Mouse (Mus musculus) B cell, adult 2 months (primary cell): ENCODE data around the gene Siae.

Experiments
- DNase-seq, 2 experiments: peaks; one replicate each; pipeline ENCODE4 v3.0.0; 2022

The Siae gene

DNA sequence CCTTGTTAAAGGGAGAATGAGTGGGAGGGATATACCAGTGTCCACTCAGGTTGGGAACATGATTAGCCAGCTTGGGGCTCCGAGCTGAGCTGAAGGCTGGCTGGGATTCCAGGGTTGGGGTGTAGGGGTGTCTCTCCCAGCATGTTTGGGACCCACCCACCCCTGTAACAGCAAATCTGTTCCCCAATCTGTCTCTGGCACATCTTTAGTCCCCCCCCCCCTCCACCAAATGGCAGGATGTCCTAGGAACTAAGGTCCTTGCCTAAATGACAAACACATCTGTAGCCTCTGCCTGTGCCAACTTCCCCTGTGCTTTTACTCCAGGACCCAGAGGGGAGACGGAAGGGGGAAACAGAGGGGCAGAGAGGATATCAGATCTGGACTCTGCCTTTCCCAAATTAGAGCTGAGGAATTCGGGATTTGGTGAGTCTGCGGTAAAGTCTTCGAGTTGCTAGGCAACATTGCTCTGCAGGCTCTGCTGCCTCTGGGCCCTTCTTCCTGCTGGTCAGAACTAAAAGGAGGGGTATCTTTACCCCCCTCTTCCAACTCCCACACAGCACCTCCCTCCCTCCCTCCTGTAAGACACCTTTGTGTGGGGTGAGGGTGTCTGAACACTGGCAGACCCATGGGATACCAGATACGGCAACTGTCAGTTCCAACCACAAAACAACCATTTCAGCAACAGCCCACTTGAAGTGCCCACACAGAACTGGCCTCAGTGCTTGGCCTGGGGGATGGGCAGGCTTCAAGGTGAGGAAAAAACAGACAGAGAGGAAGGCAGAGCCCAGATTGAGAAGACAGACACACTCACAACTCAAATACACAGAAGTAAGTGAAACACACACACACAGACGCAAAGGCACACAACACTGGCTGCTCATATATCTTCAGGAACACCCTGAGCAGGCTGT lies at the start of gene Siae:
Siae (plus strand) TSS at position 861 of the 911 bp plus-strand sequence.
- DNase-seq: no peak

DNA sequence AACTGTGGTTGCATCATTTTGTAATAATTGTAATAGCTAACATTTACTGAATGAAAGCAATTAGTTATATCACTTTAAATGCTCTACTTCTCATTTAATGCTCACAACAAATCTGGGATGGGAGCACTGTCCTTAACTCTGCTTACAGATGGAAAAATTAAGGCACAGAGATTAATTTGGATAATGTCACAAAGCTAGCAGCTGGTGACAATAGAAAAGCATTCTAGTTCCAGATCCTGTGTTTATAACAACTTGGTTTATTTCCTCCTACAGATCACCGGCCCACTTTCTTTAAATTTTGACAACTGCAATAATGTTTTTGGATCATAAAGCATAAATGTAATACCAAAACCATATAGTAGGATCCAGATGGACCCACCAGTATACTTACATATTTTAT lies 49.5 kb upstream of the Siae start:
- no peak for DNase-seq

DNA sequence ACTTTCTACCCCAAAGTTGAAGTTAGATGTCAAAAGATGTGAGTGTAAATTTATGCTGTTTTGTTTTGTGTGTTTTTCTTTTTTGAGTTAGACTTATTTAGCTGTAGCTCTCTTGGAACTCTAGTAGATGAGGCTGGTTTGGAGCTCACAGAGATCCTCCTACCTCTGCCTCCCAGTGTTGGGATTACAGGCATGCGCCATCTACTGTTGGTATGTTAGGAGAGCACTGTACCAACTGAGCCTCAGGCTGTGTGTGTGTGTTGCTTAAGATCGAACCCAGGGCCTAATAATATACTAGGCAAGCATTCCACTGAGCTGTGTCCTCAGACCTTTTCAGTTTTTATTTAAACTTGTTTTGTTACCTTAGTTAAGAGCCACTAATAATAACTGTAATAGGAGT lies 43.4 kb upstream of the Siae start:
- no peak for DNase-seq

DNA sequence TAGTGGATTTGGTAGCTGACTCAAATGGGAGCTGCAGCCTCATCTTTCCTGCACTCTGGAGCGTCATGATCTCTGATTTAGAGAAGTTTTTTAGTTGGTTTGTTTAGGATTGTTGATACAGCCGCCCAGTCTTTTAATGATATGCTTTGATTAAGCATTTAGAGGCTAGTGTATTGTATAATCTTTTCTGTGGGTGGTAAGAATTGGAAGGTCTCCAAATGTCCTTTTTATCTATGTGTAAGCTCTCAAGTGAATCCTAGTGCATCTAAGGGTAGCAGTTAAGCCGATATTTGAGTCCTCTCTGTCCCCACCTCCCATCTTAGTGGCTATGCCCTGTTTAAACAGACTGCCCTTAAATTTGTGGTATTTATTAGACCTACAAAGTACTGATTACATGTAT lies 41.0 kb upstream of the Siae start:
- no peak for DNase-seq

DNA sequence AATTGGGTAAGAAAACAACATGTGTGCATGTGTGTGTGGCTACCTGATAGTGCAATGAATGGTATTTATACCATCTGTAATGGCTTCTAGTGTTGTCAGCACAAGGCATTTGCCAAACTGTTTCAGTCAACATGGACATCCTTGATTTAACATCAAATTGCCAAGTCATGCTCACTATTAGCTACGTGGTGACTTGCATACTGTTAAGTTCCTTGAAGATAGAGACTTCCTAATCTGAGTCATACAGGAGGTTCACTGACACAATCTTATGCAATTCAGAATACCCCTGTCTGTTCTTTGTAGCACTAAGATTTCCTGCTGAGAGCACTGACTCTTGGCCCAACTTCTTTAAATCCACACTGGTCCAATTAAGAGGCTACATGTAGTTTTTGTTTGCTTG lies 38.0 kb upstream of the Siae start:
- DNase-seq: no peak

DNA sequence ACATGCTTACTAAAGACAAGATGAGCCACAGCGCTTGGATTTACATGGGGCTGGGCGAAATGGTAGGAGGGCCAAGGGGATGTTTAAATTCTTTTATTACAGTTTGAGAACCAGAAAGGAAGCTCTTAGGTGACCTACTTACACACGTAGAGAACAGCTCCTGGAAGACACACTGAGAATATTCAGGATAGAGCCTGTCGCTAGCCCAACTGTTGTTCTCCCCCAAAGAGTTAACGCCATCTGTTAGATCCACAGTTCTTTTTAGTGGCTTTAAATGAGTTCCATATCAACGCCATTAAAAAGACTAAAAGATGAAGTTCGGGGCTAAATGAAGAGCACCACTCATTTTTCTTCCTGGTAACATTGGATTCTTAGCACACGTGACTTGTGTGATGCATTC lies 36.5 kb upstream of the Siae start:
- no peak for DNase-seq

DNA sequence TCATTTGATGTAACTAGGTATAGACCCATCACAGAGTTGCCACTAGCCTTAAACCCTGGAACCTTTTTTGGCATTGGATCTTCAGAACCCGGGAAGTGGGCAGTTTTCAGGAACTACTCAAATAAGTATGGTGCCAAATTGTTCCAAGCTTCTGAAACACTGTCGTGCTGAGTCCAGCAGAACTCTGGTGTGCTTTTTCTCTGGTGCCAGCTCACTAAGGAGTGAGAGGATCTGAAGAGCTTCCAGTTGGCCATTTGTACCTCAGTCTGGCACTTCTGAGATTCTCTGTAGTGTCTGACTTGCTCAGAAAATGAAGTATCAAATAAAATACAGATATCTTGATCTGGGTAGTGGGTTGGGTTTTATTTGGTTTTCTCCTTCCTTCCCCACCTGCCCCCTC lies 35.5 kb upstream of the Siae start:
- no peak for DNase-seq

DNA sequence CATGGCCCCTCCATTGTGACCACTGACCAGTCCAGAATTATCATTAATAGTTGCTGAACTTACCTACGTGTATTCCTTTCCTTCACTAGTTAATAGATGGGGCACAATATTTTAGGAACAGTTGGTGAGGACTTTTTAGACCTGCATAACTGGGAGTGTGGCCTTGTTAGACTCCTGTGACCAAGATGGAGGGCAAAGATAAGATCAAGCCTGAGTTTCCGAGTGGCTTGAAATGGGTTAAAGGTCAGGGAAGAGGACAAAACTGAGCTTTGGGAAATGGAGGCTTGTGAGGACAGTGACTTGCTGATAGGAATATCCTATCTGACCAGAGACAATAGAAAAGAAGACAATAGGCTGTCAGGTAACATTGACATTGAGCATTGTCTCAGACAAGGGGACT lies 30.0 kb upstream of the Siae start:
- DNase-seq: no peak

DNA sequence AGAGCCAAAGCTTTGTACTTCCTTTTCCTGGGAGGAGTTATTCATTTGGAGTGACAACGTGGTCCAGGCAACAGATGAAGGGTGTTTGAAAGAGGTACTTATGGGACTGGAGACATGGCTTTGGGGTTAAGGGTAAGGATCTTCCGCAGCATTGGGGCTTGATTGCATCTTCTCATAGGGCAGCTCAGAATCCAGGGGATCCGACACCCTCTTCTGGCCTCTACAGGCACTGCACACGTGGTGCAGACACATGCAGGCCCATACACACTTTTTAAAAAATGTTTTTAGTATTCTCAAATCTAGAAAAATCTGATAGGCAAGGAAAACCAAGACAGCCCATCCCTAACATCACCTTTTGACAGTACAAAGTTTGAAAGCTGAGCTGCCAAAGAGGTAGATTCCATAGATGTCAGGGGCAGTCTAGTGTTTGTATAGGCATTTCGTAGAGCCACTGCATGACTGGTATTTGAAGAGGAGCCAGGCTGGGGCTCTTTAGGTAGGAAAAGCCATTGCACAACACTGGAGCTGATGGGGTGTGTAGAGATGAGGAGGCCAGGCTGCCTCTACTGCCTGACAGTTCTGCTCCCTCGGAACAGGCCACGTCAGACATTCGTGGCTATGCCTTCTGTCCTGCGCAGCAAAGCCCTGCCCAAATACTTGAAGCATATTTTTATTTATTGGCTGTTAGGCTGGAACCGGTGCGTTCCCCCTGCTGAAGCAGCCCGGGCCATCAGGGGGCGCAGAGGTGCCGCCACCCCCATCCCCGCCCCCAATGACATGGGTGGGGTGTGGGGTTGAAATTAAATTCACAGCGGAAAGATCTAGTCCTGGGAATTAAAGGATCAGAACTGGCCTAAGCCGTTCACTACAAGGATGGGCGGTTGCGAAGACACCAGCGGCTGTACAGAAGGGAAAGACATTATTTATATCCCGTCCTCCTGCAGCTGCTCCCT lies 28.8 kb upstream of the Siae start:
- peak; percentile 39 to 42 for DNase-seq

DNA sequence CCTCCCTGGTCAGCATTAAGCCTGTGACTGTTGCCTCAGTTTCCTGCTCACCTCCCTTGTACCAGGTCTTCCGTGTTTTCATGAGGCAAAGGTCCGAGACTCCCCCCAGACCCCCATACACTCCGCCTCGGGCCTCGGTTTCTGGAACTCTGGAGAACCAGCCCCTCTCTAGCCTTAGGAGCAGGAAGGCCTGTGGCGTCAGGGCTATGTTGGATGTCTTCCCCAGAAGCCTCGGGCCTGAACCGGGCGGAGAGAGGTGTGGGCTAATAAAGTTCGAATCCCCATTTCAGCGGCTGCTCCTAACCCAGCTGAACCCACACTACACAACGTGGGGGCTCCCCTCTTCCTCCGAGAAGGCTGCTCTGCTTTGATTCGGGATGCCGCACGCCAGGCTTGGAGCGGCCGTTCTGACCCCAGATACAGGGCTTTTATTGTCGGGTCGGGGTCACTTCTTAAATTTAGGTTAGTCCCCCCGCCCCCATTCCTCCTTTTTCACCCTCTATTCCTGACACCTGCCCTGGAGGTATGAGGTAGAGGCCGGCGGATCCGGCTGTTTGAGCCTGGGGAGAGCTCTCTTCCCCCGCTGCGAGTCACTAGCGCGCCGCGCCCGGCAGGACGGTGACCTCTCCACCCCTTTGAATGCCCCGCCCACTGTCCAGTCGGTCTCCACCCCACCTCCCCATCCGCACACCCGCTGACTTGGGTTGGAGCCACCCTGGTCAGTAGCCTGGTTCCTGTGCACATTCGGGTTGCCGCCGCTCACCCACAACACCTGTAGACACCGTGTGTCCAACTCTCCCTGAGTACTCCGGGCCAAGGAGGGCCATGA lies 27.9 kb upstream of the Siae start, which contains the start of gene Esam:
Esam (plus strand) TSS at position 683 of the 829 bp plus-strand sequence.
- DNase-seq: peak; percentile 18 to 29

DNA sequence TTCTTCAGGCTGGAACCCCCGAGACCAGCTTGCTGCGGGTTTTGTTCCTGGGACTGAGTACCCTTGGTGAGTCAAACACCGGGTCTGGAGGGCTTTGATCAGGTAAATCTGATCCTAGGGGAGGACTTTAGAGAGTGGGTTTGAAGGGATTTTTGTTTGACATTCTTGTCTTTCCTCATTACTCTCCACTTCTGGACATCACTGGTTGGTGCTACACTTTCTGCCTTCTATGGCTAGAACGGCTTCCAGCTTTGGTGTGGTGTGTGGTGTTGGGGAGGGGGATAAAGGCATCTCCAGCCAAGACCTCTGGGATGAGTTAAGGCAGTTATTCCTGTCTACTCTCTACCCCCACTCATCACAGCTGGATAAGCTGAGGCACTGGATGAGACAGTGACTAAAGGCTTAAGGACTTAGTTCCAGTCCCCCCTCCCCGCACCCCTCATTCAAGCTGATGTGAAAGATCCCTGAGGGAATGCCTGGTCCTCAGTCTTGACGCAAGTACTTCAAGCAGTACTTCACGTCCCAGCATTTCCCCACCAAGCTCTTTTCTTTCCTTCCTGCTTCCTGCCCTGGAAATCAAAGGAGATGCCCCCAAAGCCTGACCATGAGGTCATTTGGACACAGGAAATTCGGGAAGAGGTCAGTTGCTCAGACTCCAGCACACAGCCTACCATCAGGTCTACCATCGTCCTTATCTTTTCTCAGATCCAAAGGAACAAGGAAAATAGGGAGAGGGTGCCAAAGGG lies 27.1 kb upstream of the Siae start:
- no peak for DNase-seq

DNA sequence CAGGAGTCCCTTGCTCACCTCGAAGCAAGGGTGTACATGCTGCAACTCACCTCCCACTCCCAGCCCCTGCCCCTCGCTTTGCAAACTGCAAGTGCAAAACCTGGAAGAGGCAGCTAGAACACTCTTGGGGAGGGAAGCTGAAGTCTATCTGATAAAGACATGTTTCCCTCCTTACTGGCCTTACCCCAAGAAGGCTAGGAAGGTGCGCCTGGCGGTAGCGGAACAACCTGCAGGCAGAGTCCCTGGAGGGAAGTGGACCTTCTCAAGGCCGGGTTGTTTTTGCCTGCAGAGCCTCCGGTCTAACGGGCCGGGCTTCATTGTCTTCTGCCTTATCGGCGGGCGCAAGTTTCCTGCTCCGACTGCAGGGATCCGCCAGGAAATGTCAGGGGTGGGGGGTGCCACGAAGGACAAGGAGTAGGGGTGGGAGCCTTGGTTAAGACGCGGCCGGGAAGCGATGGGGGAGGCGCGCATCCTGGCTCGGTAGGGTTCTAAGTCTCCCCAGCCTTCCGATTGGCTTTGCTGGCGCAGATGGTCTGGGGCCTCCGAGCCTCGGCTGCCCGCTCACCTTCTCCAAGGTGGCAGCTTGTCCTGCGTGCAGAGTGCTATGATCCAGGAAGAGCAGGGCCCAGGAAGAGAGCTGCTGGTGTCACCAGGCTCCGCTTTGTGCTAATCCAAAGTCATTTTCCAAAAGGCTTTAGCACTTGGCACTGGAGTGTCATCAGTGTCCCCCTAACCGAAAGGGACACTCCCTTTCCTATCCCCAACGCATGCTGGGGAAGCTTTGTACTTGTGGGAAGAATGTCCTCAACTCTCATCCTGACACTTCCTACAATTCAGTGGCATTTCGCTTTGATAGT lies 25.2 kb upstream of the Siae start:
- DNase-seq: peak; percentile 60 to 67

DNA sequence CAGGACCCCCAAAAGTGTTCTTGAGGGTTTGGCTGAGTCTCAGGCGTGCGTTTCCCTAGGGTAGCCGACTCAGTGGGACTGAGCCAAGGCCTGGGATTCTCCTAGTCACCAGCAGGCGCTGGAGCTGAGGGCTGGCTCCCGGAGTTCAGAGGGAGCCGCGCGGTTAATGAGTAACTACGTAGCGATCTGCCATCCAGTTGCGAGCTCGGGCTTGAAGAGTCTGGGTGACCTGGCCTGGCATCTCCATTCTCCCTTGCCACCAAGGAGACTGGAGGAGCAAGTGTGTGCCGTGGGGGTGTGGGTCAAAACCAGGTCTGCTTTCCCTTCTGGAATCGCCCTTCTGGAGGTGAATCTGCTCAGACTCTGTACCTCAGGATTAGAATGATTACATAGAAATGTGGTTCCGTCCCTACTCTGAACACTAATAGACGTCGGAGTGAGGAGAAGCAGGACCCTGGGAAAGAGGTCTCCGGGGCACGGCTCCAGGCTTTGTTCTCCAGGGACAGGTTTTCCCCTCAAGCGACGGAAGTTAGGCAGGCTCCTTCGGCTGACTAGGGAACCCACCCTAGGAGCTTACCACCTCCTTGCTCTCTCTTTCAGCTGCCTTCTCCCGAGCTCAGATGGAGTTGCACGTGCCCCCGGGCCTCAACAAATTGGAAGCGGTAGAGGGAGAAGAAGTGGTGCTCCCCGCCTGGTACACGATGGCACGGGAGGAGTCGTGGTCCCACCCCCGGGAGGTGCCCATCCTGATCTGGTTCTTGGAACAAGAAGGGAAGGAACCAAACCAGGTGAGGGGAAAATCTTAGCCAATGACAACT lies 24.4 kb upstream of the Siae start:
- DNase-seq: no peak

DNA sequence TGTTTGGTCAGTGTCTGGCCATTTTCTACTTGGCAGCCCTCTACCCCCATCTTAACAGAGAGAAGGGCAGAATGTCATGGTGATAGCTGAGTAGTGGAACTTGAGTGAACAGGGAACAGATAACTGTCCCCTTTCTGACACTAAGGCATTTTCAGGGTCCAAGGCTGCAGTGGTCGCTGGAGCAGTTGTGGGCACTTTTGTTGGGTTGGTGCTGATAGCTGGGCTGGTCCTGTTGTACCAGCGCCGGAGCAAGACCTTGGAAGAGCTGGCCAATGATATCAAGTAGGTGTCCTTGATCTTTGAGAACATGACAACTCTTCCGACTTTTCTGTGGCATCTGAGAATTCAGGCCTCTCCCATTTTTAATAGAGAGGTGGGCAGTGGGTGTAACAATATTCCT lies 18.6 kb upstream of the Siae start:
- DNase-seq: no peak

DNA sequence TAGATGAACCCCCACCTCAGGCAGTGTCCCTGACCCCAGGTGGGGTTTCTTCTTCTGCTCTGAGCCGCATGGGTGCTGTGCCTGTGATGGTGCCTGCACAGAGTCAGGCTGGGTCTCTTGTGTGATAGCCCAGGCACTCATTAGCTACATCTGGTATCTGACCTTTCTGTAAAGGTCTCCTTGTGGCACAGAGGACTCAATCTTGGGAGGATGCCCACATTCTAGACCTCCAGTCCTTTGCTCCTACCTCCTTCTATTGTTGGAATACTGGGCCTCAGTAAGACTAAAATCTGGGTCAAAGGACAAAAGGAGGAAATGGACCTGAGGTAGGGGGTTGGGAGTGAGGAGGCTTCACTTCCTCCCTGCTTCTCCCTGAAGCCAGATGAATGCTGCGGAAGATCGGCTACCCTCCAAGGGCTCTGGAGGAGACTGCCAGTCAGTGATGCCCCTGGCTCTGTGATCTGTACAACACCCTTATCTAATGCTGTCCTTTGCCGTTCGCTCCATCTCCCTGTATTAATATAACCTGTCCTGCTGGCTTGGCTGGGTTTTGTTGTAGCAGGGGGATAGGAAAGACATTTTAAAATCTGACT lies 17.7 kb upstream of the Siae start:
- no peak for DNase-seq

DNA sequence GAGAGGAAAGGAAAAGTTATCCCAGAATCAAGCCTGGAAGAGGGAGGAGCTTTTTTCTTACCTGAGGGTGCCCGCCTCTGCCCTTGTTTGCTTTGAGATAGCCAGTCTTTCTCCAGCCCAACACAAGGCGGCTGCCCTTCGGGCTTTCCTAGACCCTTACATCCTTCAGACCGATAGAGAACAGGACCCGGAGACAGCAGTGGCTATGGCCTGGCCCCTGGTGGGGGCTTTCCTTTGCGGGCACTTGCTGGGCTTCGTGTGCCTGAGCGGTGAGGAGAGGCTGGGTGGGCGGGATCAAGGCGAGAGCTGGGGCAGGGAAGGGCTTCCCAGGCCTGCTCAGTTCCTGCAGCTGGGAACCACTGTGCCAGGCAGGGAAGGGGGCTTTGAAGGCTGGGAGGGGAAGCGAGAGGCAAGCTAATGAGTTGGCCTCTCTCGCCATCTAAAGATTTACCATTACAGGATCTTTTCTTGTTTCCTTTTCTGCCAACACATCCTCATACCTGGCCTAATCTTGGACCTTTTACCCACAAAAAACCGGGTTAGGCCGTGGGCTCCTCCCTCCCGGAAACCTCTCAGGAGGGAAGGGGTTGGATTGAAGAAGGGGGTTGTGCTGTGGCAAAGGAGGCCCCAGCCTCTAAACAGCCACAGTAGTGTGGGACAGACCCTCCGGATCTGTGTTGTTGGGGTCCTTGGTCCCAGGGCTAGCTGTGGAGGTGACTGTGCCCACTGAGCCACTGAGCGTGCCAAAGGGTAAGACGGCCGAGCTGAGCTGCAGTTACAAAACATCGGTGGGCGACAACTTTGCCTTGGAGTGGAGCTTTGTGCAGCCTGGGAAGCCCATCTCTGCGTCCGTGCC lies 16.1 kb upstream of the Siae start, which contains the start of gene Vsig2:
Vsig2 (plus strand) TSS at position 86 of the 856 bp plus-strand sequence.
- no peak for DNase-seq

DNA sequence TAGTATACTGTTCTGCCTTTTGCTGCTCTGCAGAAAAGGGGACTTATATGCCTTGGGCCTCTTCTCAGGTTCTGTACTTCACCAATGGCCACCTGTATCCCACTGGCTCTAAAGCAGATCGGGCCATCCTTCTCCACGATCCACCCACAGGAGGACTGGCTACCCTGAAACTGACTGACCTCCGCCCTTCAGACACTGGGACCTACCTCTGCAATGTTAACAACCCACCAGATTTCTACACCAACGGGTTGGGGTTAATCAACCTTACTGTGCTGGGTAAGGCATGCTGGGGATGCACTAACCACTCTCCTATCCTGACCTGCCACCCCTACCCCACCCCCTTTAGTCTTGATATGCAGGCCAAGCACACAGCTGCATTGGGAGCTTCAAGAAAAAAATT lies 15.3 kb upstream of the Siae start:
- DNase-seq: no peak
